Mouse (Mus musculus): ENCODE measurements at regions not wholly inside any gene's neighbourhood (a gene's known extent, or its start where the extent isn't known, plus 50 kb on each side); places are given as distances from the start of the nearest gene placed in this dataset.
"Not testable (repeated sequence)": the region's sequence is repeated elsewhere in the genome, so short reads cannot be mapped to it uniquely, and the experiment has no call there.

DNA sequence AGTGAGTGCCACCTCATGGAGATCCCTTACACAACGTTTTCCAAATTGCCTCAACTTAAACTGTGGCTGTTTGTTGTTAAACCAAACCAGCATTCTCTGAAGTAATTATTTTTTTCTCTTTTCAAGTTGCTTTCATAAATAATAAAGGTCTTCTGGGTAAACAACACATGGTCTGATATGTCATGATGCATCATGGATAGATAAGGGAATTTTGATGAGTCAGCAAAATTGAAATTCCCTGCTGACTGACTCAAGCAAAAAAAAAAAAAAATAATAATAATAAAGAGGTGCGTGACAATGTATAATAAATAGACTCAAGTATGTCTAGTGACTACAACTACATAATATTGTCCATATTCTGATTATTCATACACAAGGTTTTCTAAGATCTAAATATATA is 201.8 kb downstream of the Adgb start:
- no peak for ATAC-seq (ENCODE audit: extremely low read depth, insufficient number of reproducible peaks, low FRiP score, poor library complexity, severe bottlenecking)

- ATAC-seq (ENCODE audit: extremely low read depth, insufficient number of reproducible peaks, low FRiP score, poor library complexity, severe bottlenecking), result no peak
These were observed 219.4 kb downstream of the Adgb start for GRCm38 (mm10) chr10:10252540-10253318.

- no peak for ATAC-seq (ENCODE audit: extremely low read depth, insufficient number of reproducible peaks, low FRiP score, poor library complexity, severe bottlenecking)
These were observed 220.0 kb downstream of the Adgb start for GRCm38 (mm10) chr10:10252136-10252535.

DNA sequence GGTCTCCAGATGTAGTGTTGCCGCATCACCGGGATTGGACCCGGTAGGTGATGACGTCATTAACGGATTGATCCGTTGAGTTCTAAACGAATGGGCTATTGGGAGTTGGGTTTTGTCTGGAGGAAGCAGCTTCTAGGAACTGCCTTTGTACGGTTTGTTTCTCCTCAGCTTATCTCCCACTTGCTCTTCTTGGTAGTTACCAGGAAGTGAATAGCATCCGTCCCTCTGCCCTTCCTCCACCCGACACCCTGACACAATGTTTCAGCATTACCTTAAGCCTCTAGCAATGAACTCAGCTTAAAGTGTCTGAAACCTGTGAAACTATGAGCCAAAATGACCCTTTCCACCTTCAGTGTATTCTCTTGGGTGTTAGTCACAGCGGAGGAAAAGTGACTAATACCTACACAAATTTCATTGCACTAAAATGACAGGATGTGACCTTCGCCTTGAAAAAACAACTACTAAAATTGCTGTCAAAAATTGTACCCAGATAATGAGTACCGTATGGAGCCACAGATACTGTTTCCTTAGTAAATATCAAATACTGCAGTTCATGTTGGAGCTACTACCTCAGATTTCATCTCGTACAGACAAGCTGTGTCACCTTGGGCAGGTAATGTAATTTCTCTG is 237.1 kb downstream of the Adgb start:
- no peak for ATAC-seq (ENCODE audit: extremely low read depth, insufficient number of reproducible peaks, low FRiP score, poor library complexity, severe bottlenecking)

GRCm38 (mm10) chr10:10224582-10225144 is 247.5 kb downstream of the Adgb start:
- no peak for ATAC-seq (ENCODE audit: extremely low read depth, insufficient number of reproducible peaks, low FRiP score, poor library complexity, severe bottlenecking)

DNA sequence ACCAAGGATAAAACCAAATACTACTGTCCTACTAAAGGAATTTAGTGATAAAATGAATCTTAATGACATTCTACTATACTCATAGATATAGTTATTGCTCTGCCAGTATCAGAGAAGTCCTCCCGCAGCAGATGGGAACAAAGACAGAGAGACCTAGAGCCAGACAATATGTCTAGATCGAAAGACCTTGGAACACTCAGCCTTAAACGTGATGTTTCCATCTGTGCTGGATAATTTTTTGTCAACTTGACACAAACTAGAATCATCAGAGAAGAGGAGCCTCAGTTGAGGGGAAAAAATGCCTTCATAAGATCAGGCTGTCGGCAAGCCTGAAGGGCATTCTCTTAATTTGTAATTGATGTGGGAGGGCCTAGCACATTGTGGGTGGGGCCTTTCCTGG is 252.4 kb downstream of the Adgb start:
- ATAC-seq (ENCODE audit: extremely low read depth, insufficient number of reproducible peaks, low FRiP score, poor library complexity, severe bottlenecking), result no peak

- ATAC-seq (ENCODE audit: extremely low read depth, insufficient number of reproducible peaks, low FRiP score, poor library complexity, severe bottlenecking), result no peak
These were observed 255.2 kb downstream of the Adgb start for GRCm38 (mm10) chr10:10216892-10217291.

DNA sequence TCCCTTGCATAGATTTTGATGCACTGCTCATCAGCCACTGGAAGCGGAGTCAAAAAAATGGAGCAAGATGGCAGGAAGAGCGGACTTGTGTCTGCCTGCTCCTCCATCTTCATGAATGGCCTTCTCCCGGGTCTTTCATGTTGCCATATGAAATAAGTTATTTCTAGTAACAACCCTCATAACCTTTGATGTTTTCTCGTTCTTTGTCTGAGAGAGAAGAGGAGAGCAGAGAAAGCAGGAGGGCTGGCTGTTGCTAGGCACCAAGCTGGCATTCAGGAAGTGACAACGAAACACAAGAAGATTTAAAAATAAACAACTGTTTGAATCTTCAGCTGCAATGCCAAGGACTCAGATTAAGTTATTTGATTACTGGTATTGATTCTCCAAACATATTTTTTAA is 256.8 kb downstream of the Adgb start:
- no peak for ATAC-seq (ENCODE audit: extremely low read depth, insufficient number of reproducible peaks, low FRiP score, poor library complexity, severe bottlenecking)

GRCm38 (mm10) chr10:10208354-10208753 is 263.8 kb downstream of the Adgb start:
- ATAC-seq (ENCODE audit: extremely low read depth, insufficient number of reproducible peaks, low FRiP score, poor library complexity, severe bottlenecking), result no peak

DNA sequence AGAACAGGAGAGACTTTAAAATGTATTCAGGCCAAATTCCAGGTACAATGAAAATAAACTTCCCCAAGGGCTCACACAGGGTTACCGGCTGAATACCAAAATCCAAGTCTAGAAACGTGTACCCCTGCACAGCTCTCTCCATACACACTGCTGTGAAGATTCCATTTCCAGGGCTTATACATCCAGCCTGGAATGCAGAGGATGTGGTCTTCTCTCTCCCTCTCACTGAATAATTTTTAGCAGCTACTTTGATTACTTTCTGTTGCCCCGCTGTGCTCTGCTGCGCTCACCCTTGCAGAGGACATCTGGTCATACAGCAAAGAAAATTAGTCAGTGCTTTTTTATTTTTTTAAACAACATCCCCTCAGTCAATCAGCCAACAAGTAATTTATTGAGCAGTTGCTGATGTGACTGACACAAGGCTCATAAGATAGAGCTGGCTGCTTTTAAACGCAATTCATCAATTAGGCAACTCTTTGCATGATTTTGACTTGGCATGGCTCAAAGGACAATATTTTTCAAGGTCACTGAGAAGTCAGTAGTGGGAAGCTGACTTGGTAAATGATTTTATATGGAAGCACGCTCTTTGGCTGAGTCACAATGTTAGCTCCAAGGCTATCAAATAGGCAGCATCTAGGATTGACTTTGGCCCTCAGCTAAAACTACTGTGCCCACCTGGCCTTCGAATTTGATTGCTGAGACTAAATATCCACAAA is 266.2 kb downstream of the Adgb start:
- no peak for ATAC-seq (ENCODE audit: extremely low read depth, insufficient number of reproducible peaks, low FRiP score, poor library complexity, severe bottlenecking)

- ATAC-seq (ENCODE audit: extremely low read depth, insufficient number of reproducible peaks, low FRiP score, poor library complexity, severe bottlenecking), result no peak
These were observed 268.1 kb downstream of the Adgb start for GRCm38 (mm10) chr10:10203982-10204381.

GRCm38 (mm10) chr10:10190308-10190707 is 281.8 kb downstream of the Adgb start:
- ATAC-seq (ENCODE audit: extremely low read depth, insufficient number of reproducible peaks, low FRiP score, poor library complexity, severe bottlenecking), result no peak

DNA sequence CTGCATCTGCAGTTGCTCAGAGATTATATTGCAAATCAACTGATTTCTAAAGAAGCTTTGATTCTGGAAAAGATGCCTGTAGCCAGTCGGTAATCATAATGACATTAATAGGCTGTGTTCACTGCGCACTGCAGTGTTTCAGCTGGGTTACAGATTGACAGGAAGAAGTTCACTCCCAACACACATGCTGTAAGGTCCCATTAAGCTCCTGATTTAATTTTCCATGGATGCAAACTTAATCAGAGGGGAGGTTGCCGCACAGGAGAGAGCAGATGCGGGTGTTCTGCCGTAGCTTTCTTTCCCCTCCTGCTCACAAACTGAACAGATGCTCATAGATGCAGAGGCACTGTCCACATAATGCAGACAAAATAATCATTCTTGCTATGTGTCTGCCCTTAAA is 284.0 kb downstream of the Adgb start:
- no peak for ATAC-seq (ENCODE audit: extremely low read depth, insufficient number of reproducible peaks, low FRiP score, poor library complexity, severe bottlenecking)

DNA sequence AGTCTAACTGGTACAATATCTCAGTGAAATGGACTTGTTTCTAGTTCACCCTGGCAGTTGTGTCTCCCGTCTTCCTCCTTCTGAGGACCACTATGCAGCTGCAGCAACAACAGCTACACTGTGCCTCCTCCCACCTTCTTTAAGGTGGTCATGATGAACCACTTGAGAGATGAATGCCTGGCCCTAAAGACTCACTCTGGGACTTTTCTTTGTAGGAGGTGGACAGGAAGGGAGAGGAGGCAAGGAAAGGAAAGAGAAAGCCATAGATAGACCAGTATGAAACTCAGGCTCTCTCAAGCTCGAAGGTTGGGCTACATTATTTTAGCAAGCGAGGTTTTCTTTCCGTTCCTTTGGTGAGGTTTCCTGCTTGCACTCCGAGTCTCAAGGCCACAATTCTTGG is 285.4 kb downstream of the Adgb start:
- no peak for ATAC-seq (ENCODE audit: extremely low read depth, insufficient number of reproducible peaks, low FRiP score, poor library complexity, severe bottlenecking)

DNA sequence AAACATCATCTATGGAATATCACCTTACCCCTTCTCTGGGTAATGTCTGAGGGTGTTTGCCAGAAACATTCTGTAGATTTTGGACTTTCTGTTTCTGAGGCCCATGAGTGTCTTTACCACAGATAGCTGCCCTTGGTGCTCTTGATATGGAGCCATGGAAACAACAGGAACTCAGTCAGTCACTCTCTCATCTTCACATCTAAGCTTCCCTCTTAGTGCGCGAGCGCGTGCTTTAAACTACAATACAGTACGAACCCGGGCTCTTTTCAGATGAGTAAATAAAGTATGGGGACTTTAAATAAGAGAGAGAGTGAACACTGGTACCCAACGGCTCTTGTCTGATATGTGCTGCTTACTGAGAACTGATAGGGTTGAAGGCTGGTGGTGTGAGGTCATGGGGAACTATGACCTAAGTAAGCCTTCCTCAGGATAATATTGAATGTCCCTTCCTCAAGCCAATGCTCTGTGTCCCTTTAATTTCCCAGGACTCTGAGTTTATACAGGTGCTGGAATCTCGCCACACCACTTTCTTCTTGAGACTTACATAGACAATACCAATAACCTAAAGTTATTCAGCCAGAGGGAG is 284.5 kb upstream of the Stxbp5 start:
- ATAC-seq (ENCODE audit: extremely low read depth, insufficient number of reproducible peaks, low FRiP score, poor library complexity, severe bottlenecking), result no peak

DNA sequence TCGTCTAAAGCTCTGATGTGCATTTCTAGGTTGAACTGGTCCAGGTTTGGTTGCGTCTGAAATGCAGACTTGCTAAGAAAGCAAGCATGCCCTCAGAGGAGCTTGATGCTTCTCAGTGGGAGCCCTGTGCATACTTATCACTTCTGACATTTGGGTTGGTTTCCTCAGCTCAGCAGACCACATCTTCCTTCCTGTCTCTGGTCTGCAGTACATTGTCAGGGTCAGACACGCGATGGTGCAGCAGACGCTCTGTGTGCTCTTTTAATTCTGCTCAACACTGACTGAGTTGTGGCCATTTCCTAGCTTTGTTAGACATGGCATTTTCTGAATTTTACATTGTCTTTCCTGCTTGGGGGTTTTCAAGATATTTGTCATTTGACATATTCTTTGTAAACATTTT is 283.5 kb upstream of the Stxbp5 start:
- ATAC-seq (ENCODE audit: extremely low read depth, insufficient number of reproducible peaks, low FRiP score, poor library complexity, severe bottlenecking), result peak; percentile 82

DNA sequence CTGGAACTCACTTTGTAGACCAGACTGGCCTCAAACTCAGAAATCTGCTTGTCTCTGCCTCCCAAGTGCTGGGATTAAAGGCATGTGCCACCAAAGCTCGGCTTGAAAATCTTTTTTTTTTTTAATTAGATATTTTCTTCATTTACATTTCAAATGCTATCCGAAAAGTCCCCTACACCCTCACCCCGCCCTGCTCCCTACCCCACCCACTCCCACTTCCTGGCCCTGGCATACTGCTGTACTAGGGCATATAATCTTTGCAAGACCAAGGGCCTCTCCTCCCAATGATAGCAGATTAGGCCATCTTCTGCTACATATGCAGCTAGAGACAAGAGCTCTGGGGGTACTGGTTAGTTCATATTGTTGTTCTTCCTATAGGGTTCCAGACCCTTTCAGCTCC is 276.2 kb upstream of the Stxbp5 start:
- ATAC-seq (ENCODE audit: extremely low read depth, insufficient number of reproducible peaks, low FRiP score, poor library complexity, severe bottlenecking), result not testable (repeated sequence)
